Mouse (Mus musculus) bone marrow, adult 2 months (tissue): ENCODE results near the gene Hcn1. TPM values are rescaled to one million over a fixed set of nuclear protein-coding genes. Genes with fewer than 3 reads are reported as not detected.

Source experiments
- H3K27ac ChIP-seq: fragments of 200-500 bp; 2 replicates; pipeline ENCODE4 v1.5.1; 2012; ENCODE audit warnings: low read depth, mild to moderate bottlenecking, control low read depth, inconsistent platforms, low read length; ENCODE audit not compliant: control insufficient read depth, poor library complexity, insufficient read depth
- H3K4me1 ChIP-seq: fragments of 200-500 bp; 2 replicates; pipeline ENCODE4 v1.6.1; 2011; ENCODE audit warnings: low read length; ENCODE audit not compliant: control insufficient read depth, insufficient read depth
- H3K4me3 ChIP-seq: fragments of 200-500 bp; replicated peaks from 2 replicates; pipeline ENCODE3; 2011; ENCODE audit warnings: mild to moderate bottlenecking, low read depth, low read length, control low read depth; ENCODE audit not compliant: control insufficient read depth
- CTCF ChIP-seq: fragments of 200-500 bp; IDR thresholded peaks from 2 replicates; pipeline ENCODE4 v1.5.1; 2011; ENCODE audit warnings: low read length, control low read depth; ENCODE audit not compliant: control insufficient read depth, insufficient read depth
- POLR2A ChIP-seq: fragments of 200-500 bp; IDR thresholded peaks from 2 replicates; pipeline ENCODE4 v1.6.1; 2011; ENCODE audit warnings: low read depth, mild to moderate bottlenecking, control low read depth, low read length, borderline replicate concordance; ENCODE audit not compliant: control insufficient read depth
- WGBS: fragments of 180-500 bp; shearing (Covaris S2); methylation state at CpG from one replicate; pipeline ENCODE4 v1.1.7; 2018; 5-methylcytosine and 5-hydroxymethylcytosine counted together
- polyA plus RNA-seq: library from polyadenylated mRNA; stranded (reverse); fragments of >200 nt; gene quantifications from 2 replicates; pipeline ENCODE4 v1.2.4, GENCODE M21; 2011; ENCODE audit warnings: low replicate concordance; ENCODE audit not compliant: missing spikeins, insufficient read depth, insufficient read length

Gene Hcn1
- polyA plus RNA-seq, 1 experiment = 0.10 TPM

GRCm38 (mm10) chr13:117671851-117672250, 69.7 kb downstream of the Hcn1 start:
- no peak for TF ChIP-seq POLR2A
- no peak for TF ChIP-seq CTCF
- WGBS = 83% methylated on average over 1 of the region's 1 CpGs

GRCm38 (mm10) chr13:117676418-117676817, 74.3 kb downstream of the Hcn1 start:
- TF ChIP-seq POLR2A (no peak), CTCF (no peak)
- Histone ChIP-seq H3K4me1 (no peaks in the 10 kb centered on the region), H3K27ac (no peak overlapping the region), H3K4me3 (no peak overlapping the region)
- WGBS = 46% methylated on average over 5 of the region's 5 CpGs

More at GRCm38 (mm10) chr13:117671851-117672250, 69.7 kb downstream of the Hcn1 start:
- Histone ChIP-seq H3K4me3 (no peak overlapping the region), H3K27ac (no peak overlapping the region), H3K4me1 (no peaks in the 10 kb centered on the region)

- 76% methylated on average over 7 of the region's 7 CpGs for WGBS
- H3K4me1 ChIP-seq = no peaks in the 10 kb centered on the region
- H3K27ac ChIP-seq = no peak overlapping the region
- TF ChIP-seq POLR2A (no peak), CTCF (no peak)
- no peak overlapping the region for H3K4me3 ChIP-seq
Observed at GRCm38 (mm10) chr13:117687670-117688069, 85.5 kb downstream of the Hcn1 start.

GRCm38 (mm10) chr13:117694729-117695332, 92.7 kb downstream of the Hcn1 start:
- TF ChIP-seq CTCF = no peak
- TF ChIP-seq POLR2A = no peak
- H3K4me3 ChIP-seq = no peak overlapping the region
- WGBS = 74% methylated on average over 1 of the region's 1 CpGs
- H3K27ac ChIP-seq = no peak overlapping the region
- no peaks in the 10 kb centered on the region for H3K4me1 ChIP-seq

- no peak for TF ChIP-seq CTCF
- TF ChIP-seq POLR2A = no peak
- H3K27ac ChIP-seq = no peak overlapping the region
- no peaks in the 10 kb centered on the region for H3K4me1 ChIP-seq
- H3K4me3 ChIP-seq = no peak overlapping the region
Observed at GRCm38 (mm10) chr13:117705573-117705972, 103.5 kb downstream of the Hcn1 start.

GRCm38 (mm10) chr13:117705997-117706396, 103.9 kb downstream of the Hcn1 start:
- H3K27ac ChIP-seq = no peak overlapping the region
- 80% methylated on average over 3 of the region's 3 CpGs for WGBS
- no peaks in the 10 kb centered on the region for H3K4me1 ChIP-seq
- no peak overlapping the region for H3K4me3 ChIP-seq
- TF ChIP-seq CTCF = no peak
- TF ChIP-seq POLR2A = no peak

- no peak overlapping the region for H3K4me3 ChIP-seq
- no peak overlapping the region for H3K27ac ChIP-seq
- H3K4me1 ChIP-seq = no peaks in the 10 kb centered on the region
- no peak for TF ChIP-seq CTCF
- no peak for TF ChIP-seq POLR2A
- 56% methylated on average over 2 of the region's 2 CpGs for WGBS
Observed at GRCm38 (mm10) chr13:117706496-117706895, 104.4 kb downstream of the Hcn1 start.

GRCm38 (mm10) chr13:117706986-117707738, 105.0 kb downstream of the Hcn1 start:
- H3K4me1 ChIP-seq = no peaks in the 10 kb centered on the region
- H3K4me3 ChIP-seq = no peak overlapping the region
- no peak overlapping the region for H3K27ac ChIP-seq
- 77% methylated on average over 11 of the region's 11 CpGs for WGBS
- TF ChIP-seq CTCF (no peak), POLR2A (no peak)

GRCm38 (mm10) chr13:117710811-117711210, 108.7 kb downstream of the Hcn1 start:
- TF ChIP-seq POLR2A (no peak), CTCF (no peak)
- Histone ChIP-seq H3K4me1 (no peaks in the 10 kb centered on the region), H3K27ac (no peak overlapping the region), H3K4me3 (no peak overlapping the region)
